Mouse (Mus musculus) thymus, postnatal 14 days (tissue): ENCODE results near the gene Zbtb38.
A peak's percentile ranks its signal among the peaks of the same experiment; 100 is the strongest.
"Not testable (repeated sequence)": the region's sequence is repeated elsewhere in the genome, so short reads cannot be mapped to it uniquely, and the experiment has no call there.

ENCODE experiments used
- DNase-seq: peaks from one replicate; pipeline ENCODE4 v3.0.0; 2021

Gene Zbtb38

GRCm38 (mm10) chr9:96676671-96677070 is 76.0 kb downstream of the Zbtb38 start:
- DNase-seq: no peak

GRCm38 (mm10) chr9:96675763-96676640 is 76.6 kb downstream of the Zbtb38 start:
- no peak for DNase-seq

- peak; percentile 77 for DNase-seq
Observed at GRCm38 (mm10) chr9:96675071-96675762, 77.4 kb downstream of the Zbtb38 start.

- DNase-seq: no peak
Observed at GRCm38 (mm10) chr9:96674301-96674700, 78.3 kb downstream of the Zbtb38 start.

- DNase-seq: no peak
Observed at GRCm38 (mm10) chr9:96672466-96672865, 80.2 kb downstream of the Zbtb38 start.

GRCm38 (mm10) chr9:96671249-96671648 is 81.4 kb downstream of the Zbtb38 start:
- DNase-seq: no peak

GRCm38 (mm10) chr9:96669877-96670276 is 82.8 kb downstream of the Zbtb38 start:
- peak; percentile 96 for DNase-seq

GRCm38 (mm10) chr9:96668628-96669027 is 84.0 kb downstream of the Zbtb38 start:
- DNase-seq: peak; percentile 83

- no peak for DNase-seq
Observed at GRCm38 (mm10) chr9:96660510-96661244, 92.0 kb downstream of the Zbtb38 start.

- DNase-seq: no peak
Observed at GRCm38 (mm10) chr9:96659801-96660200, 92.8 kb downstream of the Zbtb38 start.

GRCm38 (mm10) chr9:96653538-96653937 is 99.1 kb downstream of the Zbtb38 start:
- no peak for DNase-seq

GRCm38 (mm10) chr9:96652763-96653162 is 99.9 kb downstream of the Zbtb38 start:
- DNase-seq: peak; percentile 64

GRCm38 (mm10) chr9:96650807-96651206 is 101.8 kb downstream of the Zbtb38 start:
- no peak for DNase-seq

GRCm38 (mm10) chr9:96649924-96650323 is 102.7 kb downstream of the Zbtb38 start:
- no peak for DNase-seq

- DNase-seq: no peak
Observed at GRCm38 (mm10) chr9:96649362-96649761, 103.3 kb downstream of the Zbtb38 start.

GRCm38 (mm10) chr9:96646668-96647295 is 105.8 kb downstream of the Zbtb38 start:
- DNase-seq: no peak

GRCm38 (mm10) chr9:96644840-96645239 is 107.8 kb downstream of the Zbtb38 start:
- no peak for DNase-seq

- not testable (repeated sequence) for DNase-seq
Observed at GRCm38 (mm10) chr9:96644002-96644401, 108.6 kb downstream of the Zbtb38 start.

- DNase-seq: no peak
Observed at GRCm38 (mm10) chr9:96639451-96639850, 113.2 kb downstream of the Zbtb38 start.

GRCm38 (mm10) chr9:96638508-96638907 is 114.1 kb downstream of the Zbtb38 start:
- no peak for DNase-seq

- DNase-seq: no peak
Observed at GRCm38 (mm10) chr9:96637157-96637548, 115.5 kb downstream of the Zbtb38 start.

GRCm38 (mm10) chr9:96636423-96637156 is 116.0 kb downstream of the Zbtb38 start:
- no peak for DNase-seq
